Mouse (Mus musculus) stomach, adult 2 months (tissue): Measurements from ENCODE around the gene Gm20835. TPM values are rescaled to one million over a fixed set of nuclear protein-coding genes. Genes with fewer than 3 reads are reported as not detected.

Experiments
- polyA plus RNA-seq: library from polyadenylated mRNA; depleted of rRNA; stranded (reverse); fragments of >200 nt; gene quantifications from 2 replicates; pipeline ENCODE4 v1.2.3, GENCODE M21; 2012; rRNA removed

Gene Gm20835
- not detected in 2 replicates for polyA plus RNA-seq

GRCm38 (mm10) chrY:36735190-36735589, at the start of gene Gm20835:
Gene Gm20835 (minus strand): TSS chrY:36735290.

